Mouse (Mus musculus): ENCODE results near the gene Pip4k2a.

GRCm38 (mm10) chr2:18907269-18907668 lies 90.7 kb downstream of the Pip4k2a start:
- TF ChIP-seq USF1 (IDR thresholded peaks at IDR 0.05; ENCODE audit: low read depth): no peak
- TF ChIP-seq POLR2A (IDR thresholded peaks at IDR 0.05; ENCODE audit: insufficient read length, low read depth): no peak
- TF ChIP-seq MAX (IDR thresholded peaks at IDR 0.05; ENCODE audit: low read depth): no peak
- no peak for TF ChIP-seq MYOG (IDR thresholded peaks at IDR 0.05; ENCODE audit: control insufficient read depth in 1 of 3, insufficient read depth in 1 of 3, insufficient read length in 2 of 3, low read depth in 2 of 3)
- TF ChIP-seq TCF12 (IDR thresholded peaks at IDR 0.05; ENCODE audit: insufficient read depth, poor library complexity, severe bottlenecking): no peak
- no peak for TF ChIP-seq POLR2AphosphoS2 (IDR thresholded peaks at IDR 0.05; ENCODE audit: insufficient read length, low read depth)
- no peak for TF ChIP-seq TCF3 (IDR thresholded peaks at IDR 0.05; ENCODE audit: insufficient read length, low read depth)
- TF ChIP-seq E2F4 (IDR thresholded peaks at IDR 0.05; ENCODE audit: insufficient read depth): no peak
- no peak for TF ChIP-seq MYOD1 (IDR thresholded peaks at IDR 0.05; ENCODE audit: control insufficient read depth in 1 of 3, insufficient read length in 2 of 3, low read depth in 2 of 3)

Measured in myocyte (in vitro differentiated cells).